Mouse (Mus musculus): Measurements from ENCODE around the gene Fam19a2.

The Fam19a2 gene

DNA sequence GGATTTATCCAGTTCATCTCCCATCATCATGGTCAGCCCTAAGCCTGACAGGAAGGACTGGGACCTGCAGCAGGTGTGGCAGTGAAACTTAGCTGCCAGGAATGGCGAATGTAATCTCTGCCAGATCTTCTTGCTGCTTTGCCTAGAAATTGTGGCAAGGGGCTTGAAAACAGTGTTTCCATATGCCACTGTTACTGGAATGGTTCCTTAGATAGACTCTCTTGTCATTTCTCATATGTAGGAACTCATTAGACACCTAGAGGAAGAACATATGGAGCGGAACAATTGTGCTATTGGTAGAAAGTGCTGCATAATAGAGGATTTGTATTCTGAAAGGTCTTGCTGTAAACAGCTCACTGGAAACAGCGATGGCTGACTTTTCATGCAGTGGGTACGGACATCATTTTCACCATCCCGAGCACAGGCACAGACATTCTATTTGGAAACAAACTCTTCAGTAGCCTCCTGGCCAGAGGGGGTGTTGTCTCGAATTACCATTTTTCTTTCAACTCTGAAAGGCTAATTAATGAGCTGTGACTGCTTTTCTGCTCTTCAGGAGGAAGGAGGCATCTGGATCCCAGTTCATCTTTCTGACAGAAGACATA, 488.0 kb downstream of the Fam19a2 start:
- DNase-seq = no peak

- DNase-seq = no peak
These were observed 489.0 kb downstream of the Fam19a2 start for GRCm38 (mm10) chr10:123752755-123753154.

GRCm38 (mm10) chr10:123753996-123754395, 490.2 kb downstream of the Fam19a2 start:
- DNase-seq = no peak

GRCm38 (mm10) chr10:123789374-123789773, 525.6 kb downstream of the Fam19a2 start:
- no peak for DNase-seq

All from kidney, postnatal 10 days (tissue).